Mouse (Mus musculus) retina, postnatal 7 days (tissue): ENCODE data around the gene Hsdl1.

ENCODE experiments used
- DNase-seq: peaks from one replicate; pipeline ENCODE4 v3.0.0-alpha.2; 2012; ENCODE audit warnings: low read depth, low spot score

The Hsdl1 gene

GRCm38 (mm10) chr8:119574437-119575365 is at the start of gene Hsdl1, which contains the start of gene Dnaaf1:
Hsdl1 (minus strand) TSS chr8:119575183.
Dnaaf1 (plus strand) TSS chr8:119575235.
- DNase-seq = peak; percentile 91

GRCm38 (mm10) chr8:119623744-119624143 is 48.8 kb upstream of the Hsdl1 start:
- DNase-seq = no peak

DNA sequence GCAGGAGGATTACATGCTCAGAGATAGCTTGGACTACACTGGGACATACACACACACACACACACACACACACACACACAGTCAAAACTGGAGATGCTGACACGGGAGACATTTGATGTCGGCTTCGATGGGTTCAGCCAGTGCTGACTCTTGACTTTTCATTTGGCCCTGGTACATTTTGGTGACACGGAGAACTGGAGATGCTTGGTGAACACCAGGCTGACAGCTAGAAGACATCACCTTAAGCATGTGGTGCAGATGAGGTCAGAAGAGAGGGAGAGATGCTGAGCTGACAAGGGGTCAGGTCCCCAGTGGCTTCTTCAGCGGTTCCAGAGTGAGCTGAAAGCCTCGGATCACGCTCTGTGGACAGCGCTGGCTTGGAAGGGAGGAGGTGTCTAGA is 48.1 kb upstream of the Hsdl1 start:
- no peak for DNase-seq

DNA sequence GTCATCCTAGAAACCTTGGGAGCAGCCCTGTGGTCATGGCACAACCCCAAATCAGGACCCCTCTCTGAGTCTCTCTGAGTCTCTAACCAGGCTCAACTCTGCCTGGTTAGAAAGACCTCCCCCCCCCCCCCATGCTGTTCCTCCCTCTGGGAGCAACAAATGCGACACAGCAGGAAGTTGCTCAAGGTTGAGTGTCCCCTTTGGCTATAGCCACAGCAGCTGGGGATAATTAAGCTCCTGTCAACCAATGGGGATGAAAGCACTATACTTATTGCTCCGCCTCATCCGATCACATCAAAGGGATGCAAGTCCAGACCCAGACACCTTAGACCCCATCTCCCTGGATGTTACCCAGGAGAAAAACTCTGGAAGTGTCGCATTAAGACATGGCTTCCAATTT is 47.6 kb upstream of the Hsdl1 start:
- no peak for DNase-seq

DNA sequence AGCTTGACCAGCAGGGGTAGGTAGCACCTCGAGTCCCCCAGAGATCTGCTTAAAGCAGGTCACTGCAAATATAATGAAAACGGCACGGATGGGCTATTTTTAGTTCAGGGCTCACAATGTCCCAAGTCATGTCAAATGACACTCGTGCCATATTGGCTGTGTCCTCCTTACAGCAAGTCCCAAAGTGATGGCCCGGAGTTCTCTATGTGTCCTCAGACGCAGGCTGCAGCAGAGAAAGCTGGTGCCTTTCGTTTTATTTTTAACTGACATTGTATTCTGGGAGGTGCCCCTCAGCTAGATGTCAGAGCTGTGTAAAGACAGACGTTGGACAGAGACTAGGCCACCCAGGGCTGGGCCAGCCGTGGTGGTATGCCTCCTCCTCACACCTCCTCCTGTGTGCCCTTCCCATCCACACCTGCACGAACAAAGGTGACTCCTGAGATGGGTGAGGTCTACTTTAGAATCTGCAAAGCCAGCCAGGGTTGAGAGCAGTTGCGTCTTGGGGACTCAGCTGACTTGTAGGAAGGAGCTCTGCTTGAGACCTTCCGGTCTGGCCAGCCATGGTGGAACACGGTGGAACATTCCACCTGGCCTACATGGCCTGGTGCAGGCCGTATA is 46.0 kb upstream of the Hsdl1 start:
- no peak for DNase-seq

GRCm38 (mm10) chr8:119620116-119620840 is 45.3 kb upstream of the Hsdl1 start:
- DNase-seq = no peak

DNA sequence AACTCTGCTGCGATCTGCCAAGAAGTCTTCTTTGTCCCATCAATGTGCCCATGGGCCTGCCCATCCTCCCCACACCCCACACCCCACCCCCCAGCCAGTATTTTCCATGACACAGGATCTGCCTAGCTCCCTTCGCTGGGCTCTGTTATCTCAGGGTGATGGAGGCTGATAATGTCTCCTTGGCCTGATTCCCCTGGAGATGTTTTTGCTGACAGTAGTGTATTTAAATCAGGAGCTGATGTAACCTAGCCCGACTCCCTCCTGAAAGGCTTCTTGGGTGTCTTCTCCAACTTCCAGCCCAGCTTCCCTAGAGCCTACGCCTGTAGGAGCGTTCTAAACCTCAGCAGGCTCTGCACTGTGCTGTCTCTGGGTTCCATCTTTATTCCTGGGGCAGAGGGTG is 43.9 kb upstream of the Hsdl1 start:
- no peak for DNase-seq

DNA sequence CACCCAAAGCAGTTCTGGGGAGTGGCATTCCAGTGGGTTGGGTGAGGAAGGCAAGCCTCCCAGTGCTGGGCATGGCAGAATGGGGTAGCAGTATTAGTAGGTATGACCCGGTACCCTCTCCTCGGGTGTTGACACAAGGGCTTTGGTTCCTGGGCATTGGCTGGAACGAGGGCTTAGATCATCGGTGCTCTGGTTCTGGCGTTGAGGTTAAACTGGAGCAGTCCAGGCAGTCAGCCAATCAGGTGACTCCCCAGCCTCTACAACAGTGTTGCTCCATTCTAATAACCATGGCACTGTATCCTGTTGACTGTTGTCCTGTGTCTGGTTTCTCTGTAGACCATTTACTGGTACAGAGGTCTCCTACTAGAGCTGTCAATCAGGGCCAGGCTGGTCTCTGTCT is 42.6 kb upstream of the Hsdl1 start:
- DNase-seq = no peak

GRCm38 (mm10) chr8:119616811-119617210 is 41.8 kb upstream of the Hsdl1 start:
- DNase-seq = no peak

GRCm38 (mm10) chr8:119616358-119616757 is 41.4 kb upstream of the Hsdl1 start:
- DNase-seq = no peak

DNA sequence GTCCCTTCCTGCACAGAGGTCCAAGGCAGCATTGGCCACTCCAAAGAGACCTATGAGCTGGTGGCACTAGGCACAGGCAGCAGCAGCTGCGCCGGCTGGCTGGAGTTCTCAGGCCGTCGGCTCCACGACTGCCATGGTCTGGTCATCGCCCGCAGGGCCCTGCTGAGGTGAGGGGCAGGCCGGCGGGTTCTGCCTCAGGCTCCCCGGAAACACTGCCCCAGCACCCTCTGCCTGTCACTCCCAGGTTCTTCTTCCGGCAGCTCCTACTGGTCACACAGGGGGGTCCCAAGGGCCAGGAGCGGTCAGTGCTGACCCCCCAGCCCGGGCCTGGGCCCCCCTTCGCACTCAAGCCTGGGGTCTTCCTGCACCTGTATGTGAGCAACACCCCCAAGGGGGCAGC is 40.1 kb upstream of the Hsdl1 start:
- no peak for DNase-seq

DNA sequence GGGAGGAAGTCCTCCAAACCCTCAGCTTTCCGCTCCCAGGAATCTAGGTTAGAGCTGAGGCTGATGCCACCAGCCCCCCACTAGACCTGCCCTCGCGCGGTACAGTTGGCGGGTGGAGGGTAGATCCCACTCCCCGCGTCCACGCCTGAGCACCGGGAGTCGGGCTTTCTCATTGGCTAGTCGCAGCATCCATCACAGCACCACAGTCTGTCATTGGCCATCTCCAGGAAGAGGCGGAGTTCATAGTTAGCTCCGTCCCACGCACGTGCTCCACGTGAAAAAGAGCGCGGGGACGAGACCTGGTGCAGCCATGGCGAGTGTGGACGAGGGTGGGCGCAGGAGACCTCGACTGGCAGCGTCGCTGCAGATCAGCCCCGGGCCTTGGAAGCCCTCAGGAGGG is 37.5 kb upstream of the Hsdl1 start, which contains the start of gene Adad2:
TSS of gene Adad2 (plus strand) at position 277 of the 400 bp plus-strand sequence.
- no peak for DNase-seq

GRCm38 (mm10) chr8:119606224-119606623 is 31.2 kb upstream of the Hsdl1 start:
- DNase-seq = no peak

DNA sequence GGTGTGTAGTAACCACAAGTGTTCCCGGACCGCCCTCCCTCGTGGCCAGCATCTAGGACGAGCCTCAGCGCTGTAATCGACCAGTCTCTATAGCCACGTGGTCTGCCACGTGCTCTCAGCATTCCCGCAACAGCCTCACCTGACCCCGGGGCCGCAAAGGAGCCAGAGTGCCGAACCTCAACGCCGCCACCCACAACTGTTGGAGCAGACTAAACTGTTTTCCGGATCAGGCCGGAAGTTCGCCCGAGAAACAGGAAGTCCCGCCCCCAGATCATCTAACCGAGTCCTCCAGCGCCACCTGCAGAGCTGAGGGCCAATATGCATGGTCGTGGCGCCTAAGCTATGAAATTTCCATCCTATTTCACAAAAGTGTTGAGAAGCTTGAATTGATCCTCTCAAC is 30.0 kb upstream of the Hsdl1 start, which contains the start of gene Taf1c:
TSS of gene Taf1c (minus strand) at position 227 of the 400 bp plus-strand sequence.
- peak; percentile 91 for DNase-seq

GRCm38 (mm10) chr8:119604398-119604803 is 29.4 kb upstream of the Hsdl1 start:
- no peak for DNase-seq

- no peak for DNase-seq
Observed at GRCm38 (mm10) chr8:119603771-119604170, 28.8 kb upstream of the Hsdl1 start.

- no peak for DNase-seq
Observed at GRCm38 (mm10) chr8:119591456-119591855, 16.5 kb upstream of the Hsdl1 start.

DNA sequence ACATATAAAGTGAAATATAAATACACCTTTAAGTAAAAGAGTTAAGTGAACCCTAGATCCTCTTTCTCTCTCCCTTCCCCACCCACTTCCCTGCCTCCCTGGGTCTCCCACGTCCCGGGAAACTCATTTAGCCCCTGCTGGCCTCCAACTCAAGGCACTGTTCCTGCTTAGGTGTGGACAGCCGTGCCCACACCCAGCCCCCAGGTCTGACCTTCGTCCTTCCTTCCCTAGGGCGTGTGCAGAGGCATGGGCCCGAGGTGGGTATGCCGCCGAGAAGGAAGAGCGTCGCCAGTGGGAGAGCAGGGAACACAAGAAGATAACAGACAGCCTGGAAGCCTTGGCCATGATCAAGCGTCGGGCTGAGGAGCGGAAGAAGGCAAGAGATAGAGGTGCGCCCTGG is 15.4 kb upstream of the Hsdl1 start:
- DNase-seq = no peak

- DNase-seq = no peak
Observed at GRCm38 (mm10) chr8:119588844-119589243, 13.9 kb upstream of the Hsdl1 start.

- no peak for DNase-seq
Observed at GRCm38 (mm10) chr8:119588321-119588720, 13.3 kb upstream of the Hsdl1 start.

DNA sequence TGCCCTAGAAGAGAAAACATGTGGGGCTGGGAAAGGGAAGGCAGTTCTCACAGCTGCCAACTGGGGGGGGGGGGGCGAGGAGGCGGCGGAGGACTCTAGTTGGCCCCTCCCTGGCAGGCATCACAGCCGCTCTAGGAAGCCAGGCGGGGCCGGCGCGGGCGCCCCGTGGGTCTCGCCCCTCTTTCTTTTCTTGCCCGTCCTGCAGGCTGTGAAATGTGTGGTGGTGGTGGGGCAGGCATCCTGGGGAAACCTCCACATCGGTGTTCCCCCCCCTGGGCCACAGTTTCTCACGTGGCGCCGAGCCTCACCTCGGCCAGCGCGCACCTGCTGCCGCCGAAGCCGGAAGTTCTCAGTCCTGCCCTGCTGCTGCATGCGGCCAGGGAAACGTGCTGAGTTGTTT is 10.9 kb upstream of the Hsdl1 start:
- no peak for DNase-seq
